Mouse (Mus musculus): ENCODE measurements around the gene Slc15a3. TPM values are rescaled to one million over a fixed set of nuclear protein-coding genes. Genes with fewer than 3 reads are reported as not detected.

Slc15a3 gene
- polyA plus RNA-seq, 1 experiment = 6.7 TPM

DNA sequence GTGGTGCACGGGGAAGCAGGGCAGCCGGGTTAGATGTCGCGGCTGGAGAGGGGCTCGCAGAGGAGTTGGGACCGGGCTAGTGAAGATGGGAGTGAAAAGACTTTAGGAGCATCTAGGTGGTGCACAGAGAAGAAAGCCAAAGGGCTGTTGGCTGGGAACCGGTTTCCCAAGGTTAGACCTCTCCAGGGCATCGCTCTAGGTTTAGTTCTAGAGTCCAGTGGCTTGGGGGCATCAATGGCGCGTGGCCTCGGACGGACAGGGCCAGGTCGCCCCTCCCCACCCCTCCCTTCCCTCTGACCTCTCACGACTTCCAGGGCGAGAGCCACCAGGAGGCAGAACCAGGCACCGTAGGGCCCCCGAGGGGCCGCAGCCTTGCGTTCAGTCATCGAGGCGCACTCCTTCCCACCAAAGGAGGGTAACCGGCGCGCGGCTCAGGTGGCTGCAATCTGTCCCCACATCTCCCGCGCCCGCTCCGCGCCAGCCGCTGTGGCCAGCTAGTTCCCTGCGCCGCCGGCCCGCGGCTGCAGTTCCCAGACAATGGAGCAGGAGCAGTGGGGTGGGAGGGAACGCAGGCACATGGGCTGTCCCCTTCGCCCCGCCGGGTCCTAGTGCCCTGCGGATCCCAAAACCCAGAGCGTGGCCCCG, 29.8 kb downstream of the Slc15a3 start:
- no peaks in the 10 kb centered on the region for H3K27me3 ChIP-seq (replicated peaks; ENCODE audit: control insufficient read depth, insufficient read depth, low read length)

DNA sequence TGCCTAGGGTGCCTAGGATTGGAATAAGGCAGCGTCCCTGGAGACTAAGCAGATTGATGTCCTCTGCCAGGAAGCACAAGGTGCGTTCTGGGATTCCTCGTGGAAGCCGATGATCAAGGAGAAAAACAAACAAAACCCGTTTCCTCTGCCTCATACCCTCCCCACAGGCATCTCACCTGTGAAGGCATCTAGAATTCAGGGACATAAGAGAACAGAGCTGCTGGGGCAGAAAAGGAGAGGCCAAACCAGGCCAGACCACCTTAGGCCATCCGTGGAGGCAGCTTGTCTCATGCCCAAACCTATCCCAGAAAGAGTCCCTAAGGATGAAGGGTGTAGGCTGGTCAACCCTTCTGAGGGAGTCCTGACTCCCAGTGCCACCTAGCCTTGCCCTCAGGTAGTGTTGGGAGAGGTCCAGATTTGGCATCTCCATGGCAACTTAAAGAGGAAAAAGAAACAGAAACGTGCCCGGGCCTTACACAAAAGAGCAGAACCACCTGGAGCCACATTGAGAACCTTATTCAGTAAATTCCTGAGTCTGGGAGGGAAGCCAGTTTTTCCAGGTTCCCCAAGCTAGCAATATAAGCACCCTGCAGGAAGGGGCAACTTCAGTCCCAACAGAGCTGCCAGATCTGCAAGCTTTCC, 30.5 kb downstream of the Slc15a3 start, which contains the start of gene Tmem132a:
Gene Tmem132a (minus strand): TSS at position 55 of the 642 bp plus-strand sequence.
- WGBS = 10% methylated on average over 8 of the region's 8 CpGs
- Histone ChIP-seq H3K27ac (ENCODE audit: insufficient read depth, low read depth, low read length) (no peak within 1 kb of the TSS), H3K4me3 (ENCODE audit: insufficient read depth, low read depth, low read length) (peak within 1 kb of the TSS; percentile 57), H3K4me1 (ENCODE audit: control insufficient read depth, insufficient read depth, low read length) (peaks cover 4% of the 10 kb centered on the region; the same call in 1 of the 2 replicates), H3K36me3 (ENCODE audit: control insufficient read depth, insufficient read depth, low read length) (peaks cover 4% of the 10 kb centered on the region), H3K27me3 (replicated peaks; ENCODE audit: control insufficient read depth, insufficient read depth, low read length) (no peaks in the 10 kb centered on the region)
- peak; percentile 46 for DNase-seq
- TF ChIP-seq CTCF (conservative IDR thresholded peaks at IDR 0.05; ENCODE audit: insufficient read depth, insufficient read length, low read depth, low read length) (no peak), POLR2A (IDR thresholded peaks at IDR 0.05; ENCODE audit: low read depth, low read length) (no peak)

More for the DNA sequence above, 29.8 kb downstream of the Slc15a3 start:
- Histone ChIP-seq H3K36me3 (ENCODE audit: control insufficient read depth, insufficient read depth, low read length) (peaks cover 4% of the 10 kb centered on the region), H3K4me3 (ENCODE audit: insufficient read depth, low read depth, low read length) (peak overlapping the region; percentile 57), H3K27ac (ENCODE audit: insufficient read depth, low read depth, low read length) (no peak overlapping the region), H3K4me1 (ENCODE audit: control insufficient read depth, insufficient read depth, low read length) (peaks cover 4% of the 10 kb centered on the region; the same call in 1 of the 2 replicates)
- TF ChIP-seq POLR2A (IDR thresholded peaks at IDR 0.05; ENCODE audit: low read depth, low read length) (peak; percentile 37), CTCF (conservative IDR thresholded peaks at IDR 0.05; ENCODE audit: insufficient read depth, insufficient read length, low read depth, low read length) (no peak)
- peak; percentile 83 for DNase-seq
- under 1% methylated on average over 43 of the region's 43 CpGs for WGBS

DNA sequence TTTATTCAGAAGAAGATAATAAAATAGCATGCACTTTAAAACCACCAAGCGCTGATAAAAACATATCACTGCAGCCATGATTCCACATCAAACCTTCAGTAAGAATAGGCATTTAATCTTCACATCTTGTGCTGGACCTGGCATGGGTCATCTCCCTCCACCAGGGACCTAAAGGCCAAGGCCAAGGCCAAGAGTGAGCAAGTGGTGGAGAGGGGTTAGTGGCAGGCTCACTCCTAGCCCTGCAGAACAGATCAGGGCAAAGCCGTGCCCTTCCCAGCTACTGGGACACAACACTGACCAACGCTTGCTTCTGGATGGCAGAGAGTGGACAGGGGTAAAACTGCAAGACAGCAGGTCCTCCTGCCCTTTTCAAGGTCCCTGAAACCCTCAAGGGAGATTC, 31.1 kb downstream of the Slc15a3 start:
- H3K4me3 ChIP-seq (ENCODE audit: insufficient read depth, low read depth, low read length) = no peak overlapping the region
- no peak overlapping the region for H3K27ac ChIP-seq (ENCODE audit: insufficient read depth, low read depth, low read length)
- H3K4me1 ChIP-seq (ENCODE audit: control insufficient read depth, insufficient read depth, low read length) = peaks cover 4% of the 10 kb centered on the region; the same call in 1 of the 2 replicates
- TF ChIP-seq POLR2A (IDR thresholded peaks at IDR 0.05; ENCODE audit: low read depth, low read length) (no peak), CTCF (conservative IDR thresholded peaks at IDR 0.05; ENCODE audit: insufficient read depth, insufficient read length, low read depth, low read length) (no peak)
- DNase-seq = no peak
- 89% methylated on average over 3 of the region's 3 CpGs for WGBS
- no peaks in the 10 kb centered on the region for H3K27me3 ChIP-seq (replicated peaks; ENCODE audit: control insufficient read depth, insufficient read depth, low read length)
- peaks cover 4% of the 10 kb centered on the region for H3K36me3 ChIP-seq (ENCODE audit: control insufficient read depth, insufficient read depth, low read length)

DNA sequence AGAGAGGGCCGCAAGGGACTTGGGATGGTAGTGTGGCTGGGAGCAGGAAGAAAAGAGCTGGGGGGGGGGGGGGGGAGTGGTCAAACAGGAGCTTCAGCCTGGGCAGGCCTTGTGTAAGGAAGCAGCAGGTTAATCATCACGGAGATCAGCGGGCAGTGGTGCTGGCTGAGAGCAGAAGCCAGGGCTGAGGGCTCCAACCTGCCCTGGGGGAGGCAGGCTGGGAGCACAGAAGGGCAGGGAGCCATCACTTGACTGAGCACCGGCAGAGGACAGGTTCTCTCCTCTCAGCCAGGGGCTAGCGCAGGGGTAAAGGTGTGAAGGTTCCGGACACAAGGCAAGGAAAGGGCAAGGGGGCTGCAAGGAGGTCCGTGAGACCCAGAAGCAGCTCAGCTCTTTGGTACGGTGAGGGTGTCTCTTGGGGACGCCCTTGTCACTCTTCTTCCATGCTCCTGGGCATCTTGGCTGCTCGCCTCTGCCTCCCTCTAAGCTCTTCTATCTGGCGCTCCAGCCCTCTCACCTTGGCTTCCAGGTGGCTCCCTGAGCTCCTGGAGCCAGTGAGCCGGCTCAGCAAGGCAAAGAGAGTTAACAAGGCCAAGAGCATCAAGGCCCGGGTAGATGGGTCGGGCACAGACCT, 31.9 kb downstream of the Slc15a3 start:
- no peak for TF ChIP-seq CTCF (conservative IDR thresholded peaks at IDR 0.05; ENCODE audit: insufficient read depth, insufficient read length, low read depth, low read length)
- no peak for TF ChIP-seq POLR2A (IDR thresholded peaks at IDR 0.05; ENCODE audit: low read depth, low read length)
- H3K36me3 ChIP-seq (ENCODE audit: control insufficient read depth, insufficient read depth, low read length) = peaks cover 4% of the 10 kb centered on the region
- H3K4me1 ChIP-seq (ENCODE audit: control insufficient read depth, insufficient read depth, low read length) = peaks cover 4% of the 10 kb centered on the region; the same call in 1 of the 2 replicates
- H3K27ac ChIP-seq (ENCODE audit: insufficient read depth, low read depth, low read length) = no peak overlapping the region
- no peak overlapping the region for H3K4me3 ChIP-seq (ENCODE audit: insufficient read depth, low read depth, low read length)
- DNase-seq = no peak
- whole genome bisulfite sequencing = 68% methylated on average over 14 of the region's 14 CpGs
- no peaks in the 10 kb centered on the region for H3K27me3 ChIP-seq (replicated peaks; ENCODE audit: control insufficient read depth, insufficient read depth, low read length)

DNA sequence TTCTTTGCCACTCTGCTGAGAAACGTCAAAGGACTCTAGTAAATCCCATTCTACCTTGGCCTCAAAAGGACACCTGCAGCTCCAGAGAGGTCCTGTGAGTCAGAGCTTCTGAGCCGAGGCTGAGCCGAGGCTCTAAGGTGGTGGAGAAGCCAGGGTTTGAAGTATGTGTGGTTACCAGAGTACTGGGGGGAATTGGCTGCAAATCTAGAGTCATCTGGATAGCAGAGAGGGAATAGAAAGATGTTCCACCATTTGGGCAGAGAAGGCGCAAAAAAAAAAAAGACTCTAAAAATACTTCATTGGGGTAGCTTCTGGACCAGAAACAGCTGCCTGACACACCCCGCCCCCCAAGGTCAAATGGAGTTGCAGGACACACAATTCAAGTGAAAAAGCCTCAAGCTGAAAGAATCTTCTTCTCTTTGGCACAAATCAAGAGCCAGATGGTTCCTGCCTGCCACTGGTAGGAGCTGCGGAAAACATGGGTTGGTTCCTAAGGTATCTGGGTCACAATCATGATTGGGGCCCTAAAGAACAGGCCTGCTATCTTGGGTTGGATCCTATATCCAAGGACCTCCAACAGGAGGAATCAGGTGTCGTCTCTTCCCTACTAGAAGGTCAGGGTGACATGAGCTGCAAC, 38.8 kb downstream of the Slc15a3 start:
- TF ChIP-seq POLR2A (IDR thresholded peaks at IDR 0.05; ENCODE audit: low read depth, low read length) = no peak
- no peak for TF ChIP-seq CTCF (conservative IDR thresholded peaks at IDR 0.05; ENCODE audit: insufficient read depth, insufficient read length, low read depth, low read length)
- peak; percentile 8 for DNase-seq
- Histone ChIP-seq H3K27ac (ENCODE audit: insufficient read depth, low read depth, low read length) (no peak overlapping the region), H3K36me3 (ENCODE audit: control insufficient read depth, insufficient read depth, low read length) (peaks cover under 1% of the 10 kb centered on the region; the same call in 1 of the 2 replicates), H3K4me3 (ENCODE audit: insufficient read depth, low read depth, low read length) (no peak overlapping the region), H3K27me3 (replicated peaks; ENCODE audit: control insufficient read depth, insufficient read depth, low read length) (no peaks in the 10 kb centered on the region), H3K4me1 (ENCODE audit: control insufficient read depth, insufficient read depth, low read length) (no peaks in the 10 kb centered on the region; the same call in 1 of the 2 replicates)
- WGBS = 79% methylated on average over 7 of the region's 7 CpGs

DNA sequence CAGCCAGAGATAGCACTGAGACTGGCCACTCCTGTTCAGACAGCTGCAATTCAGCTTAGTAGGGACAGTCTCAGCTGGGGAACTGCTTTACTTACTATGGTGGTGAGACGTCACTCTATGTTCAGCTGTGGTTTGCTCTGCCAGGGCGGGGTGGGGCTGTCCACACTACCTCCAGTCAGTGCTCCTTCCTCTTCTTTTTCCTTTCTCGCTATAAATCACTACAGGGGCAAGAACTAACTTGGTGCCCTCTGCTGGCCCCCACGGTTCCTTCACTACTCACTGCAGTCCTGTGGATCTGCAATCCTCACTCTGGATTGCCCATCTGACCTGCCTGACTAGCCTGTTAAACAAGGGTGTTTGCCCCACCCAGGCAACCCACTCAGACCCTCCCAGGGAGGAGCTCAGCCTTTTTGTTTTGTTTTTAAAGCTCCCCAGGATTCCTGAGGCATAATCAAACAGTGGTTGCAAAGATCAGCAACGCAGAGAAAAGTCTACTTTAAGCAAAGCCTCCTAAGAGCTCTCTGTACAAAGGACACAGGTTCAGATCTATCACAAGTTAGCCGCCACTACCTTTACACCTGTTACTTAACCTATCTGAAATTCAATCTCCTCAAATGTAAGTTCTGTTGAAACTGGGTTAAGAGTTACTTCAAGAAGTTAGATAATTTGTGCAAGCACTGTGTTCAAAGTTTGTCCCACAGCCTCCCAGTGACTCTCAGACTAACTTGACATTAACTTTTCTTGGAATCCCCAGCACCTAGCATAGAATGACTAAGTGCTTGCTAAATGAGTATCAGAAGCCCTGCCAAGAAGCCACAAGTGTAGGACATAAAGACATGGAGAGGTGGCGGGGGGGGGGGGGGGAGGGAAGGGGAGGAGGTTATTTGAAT, 40.8 kb downstream of the Slc15a3 start:
- DNase-seq = peak; percentile 67
- Histone ChIP-seq H3K27me3 (replicated peaks; ENCODE audit: control insufficient read depth, insufficient read depth, low read length) (no peaks in the 10 kb centered on the region), H3K36me3 (ENCODE audit: control insufficient read depth, insufficient read depth, low read length) (no peaks in the 10 kb centered on the region), H3K4me1 (ENCODE audit: control insufficient read depth, insufficient read depth, low read length) (no peaks in the 10 kb centered on the region; the same call in 1 of the 2 replicates), H3K27ac (ENCODE audit: insufficient read depth, low read depth, low read length) (no peak overlapping the region), H3K4me3 (ENCODE audit: insufficient read depth, low read depth, low read length) (no peak overlapping the region)
- WGBS = 26% methylated on average over 7 of the region's 7 CpGs
- no peak for TF ChIP-seq POLR2A (IDR thresholded peaks at IDR 0.05; ENCODE audit: low read depth, low read length)
- peak; percentile 36; the same call in 1 of the 2 replicates for TF ChIP-seq CTCF (conservative IDR thresholded peaks at IDR 0.05; ENCODE audit: insufficient read depth, insufficient read length, low read depth, low read length)

Measured in kidney, adult 2 months (tissue).